Mouse (Mus musculus): ENCODE results near the gene Padi3.

GRCm38 (mm10) chr4:140774025-140774800, 36.2 kb downstream of the Padi3 start, which contains the start of gene Padi4:
- TF ChIP-seq GATA1 (IDR thresholded peaks at IDR 0.05; ENCODE audit: low read length) (no peak), TAL1 (IDR thresholded peaks at IDR 0.05; ENCODE audit: low read length) (no peak)

All from erythroblast, embryonic 14.5 days (primary cell).